Mouse (Mus musculus) skeletal muscle tissue, adult 2 months (tissue): ENCODE measurements around the gene Gm867.

Source experiments
- DNase-seq: peaks from one replicate; pipeline ENCODE4 v3.0.0-alpha.2; 2012; ENCODE audit warnings: low read depth, low spot score

The Gm867 gene

GRCm38 (mm10) chr10:75940520-75940919 lies at the start of gene Gm867:
Gm867 (minus strand) TSS chr10:75940672.
- no peak for DNase-seq

- DNase-seq = no peak
Measured at GRCm38 (mm10) chr10:75979432-75979831, 39.0 kb upstream of the Gm867 start.

- no peak for DNase-seq
Measured at GRCm38 (mm10) chr10:75978835-75979157, 38.3 kb upstream of the Gm867 start.

- no peak for DNase-seq
Measured at GRCm38 (mm10) chr10:75978119-75978834, 37.8 kb upstream of the Gm867 start.

- DNase-seq = no peak
Measured at GRCm38 (mm10) chr10:75975216-75975615, 34.7 kb upstream of the Gm867 start.

- DNase-seq = no peak
Measured at GRCm38 (mm10) chr10:75973846-75974245, 33.4 kb upstream of the Gm867 start.

GRCm38 (mm10) chr10:75954381-75954811 lies 13.9 kb upstream of the Gm867 start, which contains the start of gene Gm5134:
Gm5134 (plus strand) TSS chr10:75954514.
- DNase-seq = no peak

- peak; percentile 40 for DNase-seq
Measured at GRCm38 (mm10) chr10:75951424-75952050, 11.1 kb upstream of the Gm867 start.

- DNase-seq = no peak
Measured at GRCm38 (mm10) chr10:75950791-75951210, 10.3 kb upstream of the Gm867 start.

GRCm38 (mm10) chr10:75949053-75950045 lies 8.9 kb upstream of the Gm867 start:
- DNase-seq = no peak

- DNase-seq = no peak
Measured at GRCm38 (mm10) chr10:75948079-75948478, 7.6 kb upstream of the Gm867 start.

- DNase-seq = no peak
Measured at GRCm38 (mm10) chr10:75945896-75946295, 5.4 kb upstream of the Gm867 start.

GRCm38 (mm10) chr10:75945213-75945612 lies 4.7 kb upstream of the Gm867 start:
- DNase-seq = no peak

GRCm38 (mm10) chr10:75944066-75944772 lies 3.7 kb upstream of the Gm867 start:
- DNase-seq = no peak

- DNase-seq = no peak
Measured at GRCm38 (mm10) chr10:75942736-75943477, 2.4 kb upstream of the Gm867 start, which contains the start of gene Vpreb3. Vpreb3 (plus strand) TSS chr10:75943057.

- DNase-seq = no peak
Measured at GRCm38 (mm10) chr10:75941042-75941824, 761 bp upstream of the Gm867 start.

GRCm38 (mm10) chr10:75939481-75940234 lies 814 bp downstream of the Gm867 start:
- no peak for DNase-seq

- peak; percentile 64 for DNase-seq
Measured at GRCm38 (mm10) chr10:75937851-75938643, 2.4 kb downstream of the Gm867 start.
